Mouse (Mus musculus): ENCODE data around the gene Gm49661.

The Gm49661 gene

DNA sequence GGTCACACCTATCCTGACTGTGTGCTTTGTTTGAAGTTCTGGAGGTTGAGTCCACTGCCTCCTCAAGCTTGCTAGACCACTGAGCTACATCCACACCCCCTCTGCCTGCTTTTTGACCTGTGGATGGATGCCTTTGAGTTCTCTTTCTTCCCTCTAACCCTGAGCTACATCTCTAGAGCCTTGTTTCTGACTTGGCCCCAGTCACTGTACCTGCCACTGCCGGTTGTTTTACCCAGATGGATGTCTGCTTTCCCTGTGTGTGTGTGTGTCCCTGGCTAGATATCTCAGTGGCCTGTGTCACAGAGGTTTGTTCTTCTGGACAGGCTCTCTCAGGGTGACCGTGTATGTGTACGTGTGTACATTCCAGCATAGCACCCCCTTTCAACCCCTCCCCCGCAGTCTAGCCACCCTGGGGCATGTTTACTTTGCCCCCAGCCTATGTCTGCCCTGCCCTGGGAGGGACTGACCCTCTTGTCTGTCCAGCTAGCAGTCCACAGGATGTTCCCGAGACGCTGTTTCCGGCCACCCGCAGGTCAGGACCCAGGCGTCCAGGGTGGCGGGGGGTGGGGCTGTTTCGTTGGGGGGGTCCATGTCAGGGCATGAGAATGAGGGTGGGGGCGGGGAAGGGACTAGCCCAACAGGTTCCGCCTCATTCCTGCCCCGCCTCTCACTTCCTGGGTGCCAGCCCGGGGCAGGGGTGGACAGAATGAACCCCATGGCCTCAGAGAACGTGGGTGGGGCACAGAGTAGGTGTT is 15.2 kb upstream of the Gm49661 start:
- DNase-seq (ENCODE audit: low read depth in 1 of 2, low spot score in 2 of 2), result no peak

DNA sequence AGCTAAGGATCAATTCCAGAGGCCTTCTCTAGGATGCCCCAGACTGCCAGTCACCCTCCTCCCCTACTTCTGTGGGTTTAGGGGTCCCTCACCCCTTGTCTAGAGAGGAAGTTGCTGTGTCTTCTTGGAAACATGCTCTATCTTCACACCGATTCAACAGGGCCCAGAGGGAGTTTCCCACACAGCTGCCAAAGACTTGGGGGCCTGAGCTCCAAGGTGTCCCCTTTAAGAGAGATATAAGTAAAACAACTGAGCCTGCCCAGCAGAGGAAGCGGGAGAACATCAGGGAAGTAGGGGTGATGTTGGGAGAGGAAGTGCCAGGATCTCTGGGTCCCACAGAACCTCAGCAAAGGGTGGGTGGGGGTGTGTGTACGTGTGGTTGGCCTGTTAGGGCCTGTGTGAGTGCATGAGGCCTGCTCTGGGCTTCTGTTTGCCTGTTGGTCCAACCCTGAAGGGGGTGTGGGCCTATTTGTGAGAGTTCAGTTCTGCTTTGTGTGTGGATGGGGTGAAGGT is 13.3 kb upstream of the Gm49661 start:
- peak in 1 of 2 experiments; percentile 62 for DNase-seq (ENCODE audit: low read depth in 1 of 2, low spot score in 2 of 2)

DNA sequence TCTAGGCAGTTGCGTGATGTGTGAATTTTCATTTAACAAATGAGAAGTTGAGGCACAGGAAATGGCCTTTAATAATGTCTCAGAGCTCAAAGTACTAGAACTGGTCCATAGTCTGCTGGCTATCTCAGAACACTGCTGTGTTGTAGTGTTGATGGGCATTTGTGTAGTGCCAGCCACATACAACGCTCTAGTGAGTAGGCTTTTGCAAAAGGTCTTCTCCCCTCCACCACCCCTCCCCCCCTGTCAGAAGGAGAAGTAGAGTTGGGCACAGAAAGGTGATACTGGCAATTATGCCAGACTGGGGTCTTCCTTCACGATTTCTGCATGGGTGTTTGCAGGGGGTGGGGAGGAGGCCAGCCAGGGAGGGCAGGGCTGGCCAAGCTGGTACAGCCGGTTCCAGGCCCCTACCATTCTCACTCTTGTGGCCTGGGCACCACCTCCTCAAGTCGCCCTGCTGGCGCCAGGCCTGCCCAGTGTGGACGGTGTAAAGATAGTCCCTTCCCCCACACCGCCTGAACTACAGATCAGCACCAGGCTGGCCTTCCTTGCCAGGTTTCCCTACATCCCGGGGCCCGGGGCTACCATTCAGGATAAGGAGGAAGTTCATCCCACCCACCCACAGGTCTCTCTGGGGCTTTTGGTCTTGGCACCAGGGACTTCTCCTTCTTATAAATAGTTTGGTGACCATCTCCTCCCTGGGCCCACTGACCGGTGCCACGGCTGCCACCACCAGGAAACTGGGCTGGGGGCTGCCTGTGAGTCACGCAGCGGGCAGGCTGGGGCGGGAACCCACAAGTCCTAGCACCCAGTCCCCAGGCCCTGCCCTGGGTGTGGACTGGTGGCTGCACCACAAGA is 12.6 kb upstream of the Gm49661 start:
- peak in 1 of 2 experiments; percentile 54 for DNase-seq (ENCODE audit: low read depth in 1 of 2, low spot score in 2 of 2)

DNA sequence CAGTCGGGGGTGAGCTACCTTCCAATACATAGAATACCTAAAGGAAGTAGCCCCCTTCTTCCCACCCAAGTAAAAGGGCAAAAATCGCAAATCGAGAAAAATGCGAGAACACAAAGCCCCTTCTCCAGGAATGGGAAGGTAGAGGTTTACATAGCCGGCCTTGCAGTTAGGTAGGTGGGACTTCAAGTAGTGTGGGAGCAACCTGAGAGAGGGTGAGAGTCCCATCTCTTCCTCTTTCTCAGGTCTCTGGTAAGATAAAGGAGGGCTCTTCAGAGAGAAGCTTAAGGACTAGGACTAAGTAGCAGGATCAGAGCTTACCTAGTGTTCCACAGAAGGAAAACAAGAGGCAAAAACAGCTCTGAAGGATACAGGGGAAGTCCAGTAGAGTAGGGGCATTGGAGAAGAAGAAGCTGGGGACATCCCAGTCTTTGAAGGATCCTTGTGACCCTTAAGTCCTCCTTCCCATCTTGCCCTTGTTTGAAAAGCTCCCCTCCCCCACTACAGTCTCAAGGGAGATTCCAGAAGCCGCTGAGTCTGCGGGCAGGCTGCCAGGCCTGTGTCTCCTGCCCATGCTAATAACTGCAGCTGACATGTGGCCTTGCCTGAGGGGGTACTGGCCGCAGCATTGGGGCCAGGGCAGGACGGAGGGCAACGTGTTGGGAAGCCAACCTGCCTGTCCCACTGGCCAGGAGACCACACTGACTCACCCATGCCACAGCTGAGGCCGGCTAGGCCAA is 11.6 kb upstream of the Gm49661 start:
- DNase-seq (ENCODE audit: low read depth in 1 of 2, low spot score in 2 of 2), result peak in 1 of 2 experiments; percentile 86

DNA sequence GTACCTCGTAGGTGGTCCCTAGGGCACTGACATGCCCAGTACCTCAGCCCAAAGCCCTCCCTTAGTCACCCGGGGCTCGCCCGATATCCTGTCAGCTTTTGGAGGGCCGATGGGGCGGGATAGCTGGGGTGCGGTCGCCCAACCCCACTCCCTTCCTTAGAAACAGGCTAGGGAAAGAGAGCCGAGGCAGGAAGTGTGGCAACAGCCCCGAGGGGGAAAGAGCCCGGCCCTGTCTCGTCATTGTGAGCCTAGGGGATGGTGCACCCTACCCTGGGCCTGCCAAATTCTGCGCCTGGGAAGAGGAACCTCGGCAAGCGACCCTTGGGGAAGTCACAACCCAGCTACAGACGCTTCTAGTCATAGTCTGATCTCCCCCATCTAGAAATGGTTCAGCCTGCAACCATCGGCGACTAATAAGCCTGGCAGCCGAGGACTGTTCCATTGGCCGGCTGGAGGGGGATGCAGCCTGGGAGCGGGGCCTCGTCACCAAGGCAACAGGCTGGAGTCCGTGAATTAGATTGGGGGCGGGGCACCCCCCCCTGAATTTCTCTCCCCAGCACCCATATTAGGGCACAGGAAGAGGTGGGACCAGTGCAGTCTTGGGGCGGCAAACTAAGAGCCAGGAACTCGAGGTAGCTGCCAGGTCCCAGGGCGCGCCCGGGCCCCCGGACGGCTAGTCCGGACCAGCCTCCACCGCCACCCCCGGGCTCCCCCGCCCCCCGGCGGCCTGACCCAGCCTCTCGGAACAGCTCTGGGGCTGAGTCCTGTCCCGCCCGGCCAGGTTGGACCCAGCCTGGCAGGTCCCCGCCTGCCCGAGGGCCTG is 10.6 kb upstream of the Gm49661 start:
- DNase-seq (ENCODE audit: low read depth in 1 of 2, low spot score in 2 of 2), result peak; percentile 97 to 99

DNA sequence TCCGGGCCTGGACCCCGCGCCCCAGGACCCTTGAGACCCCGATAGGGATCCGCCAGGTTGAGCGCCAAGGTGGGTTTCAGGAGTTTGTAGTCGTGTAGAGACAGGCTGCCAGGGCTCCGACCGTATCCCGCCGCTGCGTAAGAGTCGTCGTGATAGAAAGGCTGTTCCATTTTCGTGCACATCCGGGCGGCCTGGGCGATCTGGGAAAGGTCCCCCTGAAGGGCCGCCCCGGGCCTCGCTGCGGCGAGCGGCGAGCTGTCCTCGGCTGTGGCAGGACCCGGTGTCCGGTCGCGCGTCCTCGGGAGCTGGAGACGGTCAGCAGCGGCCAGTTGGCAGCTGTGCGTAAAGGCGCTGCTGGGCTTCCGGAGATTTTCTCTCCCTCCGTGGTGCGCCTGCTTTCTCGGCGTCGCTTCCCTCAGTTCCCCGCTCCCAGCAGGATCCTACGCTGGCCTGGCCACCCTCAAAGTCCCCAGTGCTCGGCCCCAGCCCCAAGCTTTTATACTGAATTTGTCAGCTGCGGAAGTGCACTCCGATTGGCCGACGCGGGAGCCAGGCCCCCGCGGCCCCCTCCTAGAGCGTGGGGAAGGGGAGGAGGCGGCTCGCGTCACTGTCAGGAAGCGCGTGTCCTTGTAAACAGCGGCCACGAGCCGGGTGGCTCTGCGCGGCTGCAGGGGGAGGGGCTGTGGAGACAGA is 9.2 kb upstream of the Gm49661 start, which contains the start of gene Junb:
Gene Junb, minus strand, starts transcription at position 471 of the 693 bp plus-strand sequence.
- peak; percentile 95 to 99 for DNase-seq (ENCODE audit: low read depth in 1 of 2, low spot score in 2 of 2)

DNA sequence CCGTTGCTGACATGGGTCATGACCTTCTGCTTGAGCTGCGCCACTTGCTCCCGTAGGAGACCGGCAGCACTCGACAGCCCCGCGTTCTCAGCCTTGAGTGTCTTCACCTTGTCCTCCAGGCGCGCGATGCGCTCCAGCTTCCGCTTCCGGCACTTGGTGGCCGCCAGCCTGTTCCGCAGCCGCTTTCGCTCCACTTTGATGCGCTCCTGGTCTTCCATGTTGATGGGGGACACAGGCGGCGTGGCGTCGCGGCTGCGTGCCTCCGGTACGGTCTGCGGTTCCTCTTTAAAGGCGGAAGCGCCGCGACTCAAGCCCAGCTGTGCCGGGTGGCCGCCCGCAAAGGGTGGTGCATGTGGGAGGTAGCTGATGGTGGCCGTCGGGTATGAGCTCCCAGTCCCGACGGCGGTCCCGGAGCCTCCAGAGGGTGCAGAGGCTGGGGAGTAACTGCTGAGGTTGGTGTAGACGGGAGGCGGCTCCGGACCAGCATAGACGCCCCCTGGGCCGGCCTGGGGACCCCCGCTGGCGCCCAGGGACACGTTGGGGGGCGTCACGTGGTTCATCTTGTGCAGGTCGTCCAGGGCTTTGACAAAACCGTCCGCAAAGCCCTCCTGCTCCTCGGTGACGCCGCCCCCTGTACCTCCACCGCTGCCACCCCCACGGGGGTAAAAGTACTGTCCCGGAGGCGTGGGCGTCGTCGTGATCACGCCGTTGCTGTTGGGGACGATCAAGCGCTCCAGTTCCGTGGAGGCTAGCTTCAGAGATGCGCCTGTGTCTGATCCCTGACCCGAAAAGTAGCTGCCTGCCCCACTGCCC is 8.4 kb upstream of the Gm49661 start:
- DNase-seq (ENCODE audit: low read depth in 1 of 2, low spot score in 2 of 2), result peak in 1 of 2 experiments; percentile 73

DNA sequence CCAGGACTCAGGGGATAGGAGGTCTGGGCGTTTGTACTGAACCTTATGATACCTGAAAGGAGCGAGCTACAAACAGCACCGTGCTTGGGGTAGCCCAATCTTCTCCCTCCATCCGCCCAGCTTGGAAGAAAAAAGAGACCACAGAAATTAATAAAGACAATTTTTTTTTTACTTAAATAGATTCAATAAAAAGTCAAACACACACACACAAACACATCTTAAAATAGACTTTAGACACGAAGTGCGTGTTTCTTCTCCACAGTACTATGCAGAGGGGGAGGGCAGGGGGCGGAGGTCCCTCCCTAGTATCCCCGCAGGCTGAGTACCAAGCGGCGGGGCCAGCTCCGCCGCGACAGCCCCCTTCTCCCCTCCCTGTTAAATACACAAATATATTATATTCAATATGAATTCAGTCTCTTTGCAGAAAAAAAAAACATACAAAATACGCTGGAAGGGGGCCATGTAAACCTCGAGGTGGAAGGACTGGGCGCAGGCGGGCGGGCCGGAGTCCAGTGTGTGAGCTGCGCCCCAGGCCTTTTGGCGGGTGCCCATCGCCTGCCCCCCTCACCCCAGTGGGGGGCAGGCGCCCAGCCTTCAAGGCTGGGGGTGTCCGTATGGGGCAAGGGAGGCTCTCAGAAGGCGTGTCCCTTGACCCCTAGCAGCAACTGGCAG is 7.7 kb upstream of the Gm49661 start:
- DNase-seq (ENCODE audit: low read depth in 1 of 2, low spot score in 2 of 2), result no peak

DNA sequence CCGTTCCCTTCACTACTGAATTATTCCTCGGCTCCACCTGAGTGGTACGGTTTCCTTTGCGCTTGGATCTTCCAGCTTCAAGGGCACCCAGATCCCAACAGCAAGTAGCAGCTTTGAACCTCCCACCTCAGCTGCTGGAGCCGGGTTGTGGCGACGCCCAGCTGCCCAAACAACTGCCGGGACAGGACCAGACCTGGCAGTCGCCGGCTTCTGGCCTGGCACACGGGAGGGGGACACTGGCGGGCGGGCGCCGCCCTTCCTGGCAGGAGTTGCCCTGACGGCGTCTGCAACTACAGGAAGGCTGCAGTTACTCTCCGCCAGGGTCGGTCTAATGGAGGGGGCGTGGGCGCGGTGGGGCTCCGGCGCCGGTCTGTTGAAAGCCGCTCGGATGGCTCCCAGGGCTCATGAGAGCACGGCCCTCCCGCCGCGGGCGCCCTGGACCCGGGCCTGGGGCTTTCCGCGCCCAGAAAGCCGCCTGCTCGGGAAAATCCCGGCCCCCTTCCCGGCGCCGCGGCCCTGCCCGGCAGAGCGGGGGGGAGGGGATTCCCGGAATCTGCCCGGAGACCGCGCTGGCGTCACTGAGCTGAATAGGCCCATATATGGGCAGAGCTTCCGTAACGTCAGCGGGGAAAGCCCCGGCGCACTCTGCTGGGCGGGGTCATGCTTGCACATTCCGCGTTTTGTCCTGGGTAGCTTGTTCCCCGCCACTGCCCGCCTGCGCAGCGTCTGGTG is 7.0 kb upstream of the Gm49661 start:
- DNase-seq (ENCODE audit: low read depth in 1 of 2, low spot score in 2 of 2), result peak; percentile 93 to 97

DNA sequence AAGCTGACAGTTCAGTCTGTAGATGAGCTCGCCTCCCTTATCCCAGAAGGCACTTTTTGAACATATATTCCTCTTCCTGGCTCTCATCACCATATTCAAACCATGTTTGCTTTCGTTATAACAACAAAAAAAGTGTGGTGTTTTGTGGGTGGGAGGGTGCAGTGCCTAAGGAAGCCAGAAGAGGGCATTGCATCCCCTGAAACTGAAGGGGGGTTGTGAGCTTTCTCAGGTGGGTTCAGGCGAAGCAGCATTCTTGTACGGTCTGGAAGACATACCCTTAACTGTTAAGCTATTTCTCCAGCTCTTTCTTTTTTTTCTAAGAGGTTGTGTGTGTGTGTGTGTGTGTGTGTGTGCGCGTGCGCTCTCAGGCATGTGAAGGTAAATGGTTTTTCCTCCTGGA is 6.2 kb upstream of the Gm49661 start:
- DNase-seq (ENCODE audit: low read depth in 1 of 2, low spot score in 2 of 2), result peak in 1 of 2 experiments; percentile 76

DNA sequence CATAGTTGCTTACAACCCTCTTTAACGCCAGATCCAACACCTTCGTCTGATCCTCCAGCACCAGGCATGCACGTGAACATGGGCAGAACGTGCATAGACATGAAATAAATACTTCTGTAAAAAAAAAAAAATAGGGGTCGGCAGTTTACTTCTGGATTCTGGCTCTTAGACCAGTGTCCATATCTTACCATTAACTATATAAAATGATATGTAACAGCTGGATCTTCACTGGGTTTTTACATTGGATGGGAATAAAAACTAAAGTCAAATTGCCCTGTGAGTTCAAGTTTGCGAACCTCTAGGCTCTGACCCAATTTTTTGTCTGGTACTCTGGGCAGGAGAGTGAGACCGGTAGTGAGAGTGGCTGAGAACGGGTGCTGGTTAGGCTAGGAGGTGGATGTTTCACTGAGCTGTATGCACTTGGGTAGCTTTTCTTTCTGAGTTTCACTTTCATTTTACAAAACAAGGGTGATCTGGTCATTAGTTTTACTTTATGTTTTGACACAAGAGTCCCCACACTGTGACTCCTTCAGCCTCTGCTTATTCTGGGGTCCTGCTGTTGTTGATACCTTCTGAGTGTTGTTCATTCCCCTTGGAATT is 5.4 kb upstream of the Gm49661 start:
- DNase-seq (ENCODE audit: low read depth in 1 of 2, low spot score in 2 of 2), result no peak

DNA sequence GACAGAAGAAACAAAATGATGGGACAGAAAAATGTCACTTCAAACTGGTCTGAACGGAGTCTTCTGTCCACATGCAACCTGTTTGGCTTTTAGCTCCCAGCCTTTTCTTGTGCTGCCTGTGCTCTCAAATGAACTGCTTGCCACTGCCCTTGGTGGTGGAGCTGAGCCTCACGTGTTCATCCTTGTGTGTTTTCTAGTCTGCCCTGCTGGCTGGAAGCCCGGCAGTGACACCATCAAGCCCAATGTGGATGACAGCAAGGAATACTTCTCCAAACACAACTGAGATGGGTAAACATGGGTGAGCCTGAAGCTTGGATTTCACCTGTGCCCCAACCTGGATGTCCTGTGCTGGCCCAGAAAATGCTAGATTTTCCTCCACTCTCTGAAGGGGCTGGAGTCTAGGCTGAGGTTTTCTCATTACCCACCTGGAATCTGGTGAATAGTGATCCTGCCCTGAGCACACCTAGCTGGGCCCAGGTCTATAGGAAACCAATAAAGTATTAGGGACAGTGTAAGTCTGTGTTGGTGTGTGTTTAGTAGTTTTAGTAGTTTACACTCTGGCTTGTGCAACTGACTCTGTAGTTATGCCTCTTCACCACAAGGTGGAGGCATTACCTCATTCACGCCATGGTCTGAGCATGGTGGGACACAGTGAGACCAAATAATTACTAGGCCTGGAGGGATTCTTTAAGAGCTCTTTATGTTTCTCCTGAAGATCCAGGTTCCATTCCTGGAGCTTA is 4.7 kb upstream of the Gm49661 start:
- no peak for DNase-seq (ENCODE audit: low read depth in 1 of 2, low spot score in 2 of 2)

DNA sequence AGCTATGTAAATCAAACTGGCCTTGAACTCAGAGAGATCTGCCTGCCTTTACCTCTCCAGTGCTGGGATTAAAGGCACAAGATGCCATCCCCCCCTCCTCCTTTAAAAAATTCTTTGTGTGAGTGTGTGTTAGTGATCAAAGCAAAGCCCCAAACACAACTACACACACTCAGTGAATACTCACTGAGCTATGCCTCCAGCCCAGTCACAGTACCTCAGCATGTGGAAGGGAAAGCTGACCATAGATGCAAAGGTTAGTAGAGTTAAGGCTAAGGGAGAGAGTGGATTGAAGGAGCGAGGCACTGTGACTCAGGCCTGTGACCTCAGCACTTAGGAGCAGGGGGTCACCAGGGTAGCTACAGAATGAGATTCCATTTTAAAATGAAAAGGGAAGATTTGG is 3.8 kb upstream of the Gm49661 start:
- DNase-seq (ENCODE audit: low read depth in 1 of 2, low spot score in 2 of 2), result no peak

DNA sequence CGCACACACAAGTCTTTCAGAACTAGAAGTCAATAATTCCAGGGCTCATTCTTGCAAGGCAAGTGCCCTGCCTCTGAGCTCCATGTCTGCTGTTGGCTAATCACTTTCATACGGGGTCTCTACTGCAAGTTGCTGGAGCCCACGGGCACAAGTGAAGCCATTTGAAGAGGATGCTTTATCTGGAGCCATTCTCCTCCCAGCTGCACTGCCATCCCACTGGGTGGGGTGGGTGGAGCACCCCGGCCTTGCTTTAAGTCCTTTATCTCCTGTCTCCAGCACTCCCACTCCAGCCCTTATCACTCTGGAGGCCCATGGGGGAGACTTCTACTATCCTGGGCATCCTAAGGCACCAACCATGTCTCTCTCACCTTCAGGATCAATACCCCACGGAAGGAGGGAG is 1.7 kb upstream of the Gm49661 start:
- no peak for DNase-seq (ENCODE audit: low read depth in 1 of 2, low spot score in 2 of 2)

DNA sequence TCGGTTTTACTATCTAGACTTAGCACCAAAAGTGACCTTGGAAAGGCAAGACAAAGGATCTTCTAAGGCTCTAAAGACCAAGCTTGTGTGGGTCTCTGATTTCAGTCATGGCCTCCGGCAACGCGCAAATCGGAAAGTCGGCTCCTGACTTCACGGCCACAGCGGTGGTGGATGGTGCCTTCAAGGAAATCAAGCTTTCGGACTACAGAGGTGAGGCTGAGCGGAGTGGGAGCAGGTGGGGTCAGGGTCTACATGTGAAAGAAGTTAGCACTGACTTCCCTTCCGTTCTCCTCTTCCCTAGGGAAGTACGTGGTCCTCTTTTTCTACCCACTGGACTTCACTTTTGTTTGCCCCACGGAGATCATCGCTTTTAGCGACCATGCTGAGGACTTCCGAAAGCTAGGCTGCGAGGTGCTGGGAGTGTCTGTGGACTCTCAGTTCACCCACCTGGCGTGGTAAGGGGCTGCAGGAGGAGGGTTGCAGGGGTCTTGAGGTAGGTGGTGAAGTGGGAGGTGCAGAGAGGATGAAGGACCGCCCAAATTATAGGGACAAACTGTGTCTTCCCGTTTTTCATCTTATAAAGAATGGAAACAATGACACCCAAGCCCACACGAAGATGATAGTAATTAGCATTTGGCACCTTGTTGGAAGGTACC is 1.0 kb upstream of the Gm49661 start:
- no peak for DNase-seq (ENCODE audit: low read depth in 1 of 2, low spot score in 2 of 2)

DNA sequence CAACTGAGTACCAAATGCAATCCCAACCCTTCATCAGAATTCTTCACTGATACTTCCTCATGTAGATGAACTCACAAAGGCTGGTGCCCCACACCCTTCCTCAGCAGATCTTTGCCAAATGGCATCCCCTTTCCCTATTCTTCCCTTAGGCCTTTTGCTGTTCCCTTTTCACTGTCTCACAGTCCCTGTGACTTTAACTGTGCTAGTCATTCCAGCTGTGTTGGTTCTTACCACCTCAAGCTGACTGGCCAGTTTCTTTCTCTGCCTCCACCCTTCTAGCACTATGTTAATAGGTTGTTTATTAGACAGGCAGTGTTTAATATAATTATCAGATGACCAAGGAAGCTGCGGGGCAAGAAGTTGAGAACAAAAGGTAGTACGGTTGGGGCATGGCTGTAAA is 583 bp downstream of the Gm49661 start:
- no peak for DNase-seq (ENCODE audit: low read depth in 1 of 2, low spot score in 2 of 2)
